Mouse (Mus musculus) Muller cell, postnatal 12 days (primary cell): ENCODE measurements around the gene Celsr1.
A peak's percentile ranks its signal among the peaks of the same experiment; 100 is the strongest.

Experiments
- DNase-seq: peaks from one replicate; pipeline ENCODE4 v3.0.0-alpha.2; 2015; ENCODE audit errors: inconsistent ontology term

Celsr1 gene

DNA sequence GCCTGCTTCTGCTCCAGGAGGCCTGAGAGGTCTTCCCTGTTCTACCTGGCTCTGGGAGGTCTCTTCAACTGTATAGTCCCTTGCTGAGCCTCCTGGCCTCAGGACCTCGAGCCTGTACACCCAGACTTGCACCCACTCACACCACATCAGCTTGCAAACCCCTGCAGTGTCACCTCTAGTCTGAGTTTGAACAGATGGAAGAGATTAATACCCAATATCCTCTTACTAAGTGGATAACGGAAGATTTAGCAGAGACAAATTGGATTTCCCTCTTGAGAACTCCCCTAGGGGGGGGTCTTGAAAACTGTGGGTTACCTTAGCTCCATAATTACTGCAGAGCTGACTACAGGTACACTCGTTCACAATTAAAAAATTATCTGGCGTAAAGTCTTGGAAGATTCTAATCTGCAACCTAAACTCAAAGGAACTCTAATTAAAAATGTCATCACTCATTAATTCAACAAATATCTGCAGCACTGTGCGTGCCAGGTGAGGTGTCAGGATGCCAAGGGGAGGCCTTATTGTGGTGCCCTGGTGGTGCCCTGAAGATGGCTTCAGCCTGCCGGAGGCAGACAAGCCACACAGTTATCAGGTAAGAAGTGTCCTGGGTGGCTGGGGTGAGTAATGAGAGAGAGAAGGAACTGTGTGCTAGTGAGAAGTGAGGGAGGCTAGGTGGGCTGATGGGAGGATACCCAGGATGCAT lies 38.5 kb downstream of the Celsr1 start:
- DNase-seq, result no peak

DNA sequence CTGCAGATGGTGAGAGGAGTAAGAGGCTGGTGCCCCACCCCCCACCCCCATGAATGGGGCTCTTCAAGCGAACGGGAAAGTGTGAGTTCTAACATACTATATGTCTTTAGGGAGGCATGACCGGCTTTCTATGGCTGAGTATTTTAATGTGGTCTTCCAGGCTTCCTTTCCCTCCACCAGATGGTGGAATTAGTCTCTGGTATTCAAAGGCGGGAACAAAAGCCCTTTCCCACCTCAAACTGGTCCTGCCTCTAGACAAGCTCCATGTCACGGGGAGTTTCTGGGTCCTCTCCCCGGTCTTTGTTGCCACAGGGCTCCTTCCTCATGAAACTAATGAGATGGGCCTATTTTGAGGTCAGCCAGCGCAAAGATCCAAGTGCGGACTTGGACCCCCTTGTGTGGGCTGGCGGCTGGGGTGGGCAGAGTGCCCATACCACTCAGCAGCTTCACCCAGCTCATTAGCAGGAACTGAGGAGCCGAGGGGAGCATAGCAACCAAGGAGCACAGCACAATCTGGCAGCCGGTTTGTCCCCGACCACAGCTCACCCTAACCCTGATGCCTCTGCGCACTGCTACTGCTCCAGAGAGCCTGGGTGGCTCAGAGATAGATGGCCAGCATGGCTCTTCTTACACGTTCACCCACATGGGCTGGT lies 39.5 kb downstream of the Celsr1 start:
- DNase-seq, result peak; percentile 75

DNA sequence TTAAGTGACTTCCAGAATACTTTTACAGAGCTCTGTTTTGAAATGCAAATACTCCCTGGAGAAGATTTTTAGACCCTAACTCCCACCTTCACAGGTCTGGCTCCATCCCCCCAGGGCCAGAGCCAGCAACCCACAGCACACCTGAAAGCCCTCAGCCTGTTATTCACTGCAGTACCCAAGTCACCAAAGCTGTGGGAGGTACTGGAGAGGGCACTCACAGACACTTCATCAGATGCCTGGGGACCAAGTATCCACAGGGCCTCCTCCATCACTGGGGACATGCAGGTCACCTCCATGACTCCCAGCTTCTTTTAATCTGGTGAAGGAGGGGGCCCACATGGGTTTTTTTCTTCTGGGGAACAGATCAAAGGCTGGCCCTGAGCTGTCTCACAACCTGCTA lies 40.2 kb downstream of the Celsr1 start:
- DNase-seq, result no peak

DNA sequence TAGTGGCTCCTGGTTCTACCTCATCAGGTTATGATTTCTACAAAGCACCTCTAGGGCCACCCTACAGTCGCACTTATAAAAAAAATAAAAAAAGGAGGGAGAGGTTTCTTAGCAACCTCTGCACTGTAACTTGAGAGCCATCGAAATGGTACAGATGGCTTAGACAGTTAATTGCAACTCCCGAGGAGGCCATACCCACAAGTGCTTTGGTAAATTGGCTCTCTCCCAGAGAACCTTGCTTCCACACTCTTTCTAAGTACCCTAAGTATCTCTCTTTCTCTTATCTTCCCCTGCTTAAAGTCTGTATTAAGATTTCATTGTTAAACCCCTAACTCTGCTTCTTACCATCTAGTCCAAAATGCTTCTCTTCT lies 41.5 kb downstream of the Celsr1 start:
- DNase-seq, result no peak

DNA sequence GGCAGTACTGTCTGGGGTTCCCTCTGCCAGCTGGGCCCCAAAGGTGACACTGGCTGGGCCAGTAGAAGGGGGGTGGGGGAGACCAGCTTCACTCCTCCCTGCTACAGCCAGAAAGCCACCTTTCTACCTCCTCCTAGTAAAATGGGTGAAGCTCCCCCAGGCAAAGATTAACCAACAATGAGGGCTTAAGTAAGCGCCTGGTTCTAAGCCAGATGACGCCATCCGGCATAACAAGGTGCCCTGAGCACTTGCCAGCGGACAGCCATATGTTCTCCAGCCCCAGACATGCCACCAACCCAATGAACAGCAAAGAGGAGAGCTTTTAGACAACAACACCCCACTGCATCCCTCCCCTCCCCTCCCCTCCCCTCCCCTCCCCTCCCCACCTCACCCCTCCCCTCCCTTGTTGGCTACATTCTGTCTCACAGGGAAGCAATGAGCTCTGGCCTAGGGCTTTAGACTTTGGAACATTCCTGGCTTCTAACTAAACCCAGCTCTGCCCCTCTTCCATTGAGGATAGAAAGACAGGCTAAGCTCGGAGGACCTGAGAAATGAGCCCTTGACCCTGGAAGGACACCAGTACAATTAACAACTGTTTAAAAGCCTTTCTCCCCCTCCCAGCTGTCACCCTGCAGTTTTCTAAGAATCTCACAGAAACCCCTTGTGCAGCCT lies 42.0 kb downstream of the Celsr1 start:
- DNase-seq, result no peak

DNA sequence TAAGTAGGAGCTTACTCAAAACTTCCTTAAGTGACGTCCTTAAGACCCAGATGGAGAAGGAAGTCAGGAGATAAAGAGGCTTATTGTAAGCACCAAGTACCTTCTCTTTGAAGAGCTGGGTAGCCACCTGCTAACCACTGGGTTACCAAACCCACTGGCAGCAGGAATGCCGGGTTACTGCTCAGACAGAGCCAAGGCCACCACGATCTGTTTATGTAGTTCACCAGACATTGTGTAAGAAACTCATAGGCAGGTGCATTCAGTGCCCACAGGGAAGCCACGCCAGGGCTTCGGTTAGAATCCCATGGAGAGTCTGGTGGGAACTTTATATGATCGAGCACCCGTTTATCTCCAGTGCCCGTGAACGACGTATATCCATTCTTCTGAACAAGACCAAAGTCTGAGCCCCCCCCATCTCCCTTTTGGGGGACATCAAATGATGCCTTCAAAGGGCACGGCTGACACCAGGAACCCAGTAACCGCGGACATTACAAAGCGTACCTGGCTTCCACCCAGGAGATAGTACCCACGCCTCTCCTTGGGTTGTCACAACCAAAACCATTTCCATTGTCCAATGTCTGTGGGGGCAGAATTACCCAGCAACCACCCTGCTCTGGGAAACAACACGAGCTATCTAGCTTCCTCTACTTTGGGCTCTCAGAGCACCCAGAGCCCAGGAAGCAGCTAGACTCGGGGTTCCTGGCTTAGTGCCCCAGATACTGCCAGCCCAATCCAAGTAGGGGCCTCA lies 42.7 kb downstream of the Celsr1 start:
- no peak for DNase-seq

DNA sequence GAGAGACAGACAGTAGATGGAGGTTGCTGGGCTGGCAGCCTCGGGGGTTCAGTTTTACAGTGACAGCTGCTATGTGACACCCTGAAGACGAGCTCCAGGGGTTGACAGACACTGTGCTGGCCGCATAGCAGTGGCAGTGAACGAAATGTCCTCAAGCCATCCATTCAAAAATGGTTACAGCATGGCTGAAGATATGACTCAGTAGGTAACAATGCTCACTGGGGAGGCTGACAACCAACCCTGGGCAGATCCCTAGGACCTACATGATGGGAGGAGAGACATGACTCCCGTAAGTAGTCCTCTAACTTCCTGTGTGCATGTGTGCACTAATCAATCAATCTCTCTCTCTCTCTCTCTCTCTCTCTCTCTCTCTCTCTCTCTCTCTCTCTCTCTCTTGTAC lies 45.7 kb downstream of the Celsr1 start:
- no peak for DNase-seq

DNA sequence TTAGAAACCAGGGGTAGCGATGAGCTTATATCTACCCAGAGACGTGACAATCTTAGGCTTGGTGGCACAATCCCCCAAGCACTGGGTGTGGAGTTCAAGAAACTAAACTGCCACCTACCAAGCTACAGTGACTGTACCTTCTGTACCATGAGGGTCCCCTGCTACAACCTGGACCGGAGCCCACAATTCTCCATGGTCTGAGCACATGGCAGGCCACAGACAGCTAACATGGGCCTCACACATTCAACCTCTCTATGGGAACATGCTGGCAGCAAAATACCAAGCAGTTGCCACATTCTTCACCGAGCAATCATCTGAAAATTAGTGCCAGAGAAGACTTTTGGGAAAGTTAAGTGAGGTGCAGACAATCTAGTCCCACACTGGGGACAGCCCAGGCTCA lies 47.4 kb downstream of the Celsr1 start:
- no peak for DNase-seq

DNA sequence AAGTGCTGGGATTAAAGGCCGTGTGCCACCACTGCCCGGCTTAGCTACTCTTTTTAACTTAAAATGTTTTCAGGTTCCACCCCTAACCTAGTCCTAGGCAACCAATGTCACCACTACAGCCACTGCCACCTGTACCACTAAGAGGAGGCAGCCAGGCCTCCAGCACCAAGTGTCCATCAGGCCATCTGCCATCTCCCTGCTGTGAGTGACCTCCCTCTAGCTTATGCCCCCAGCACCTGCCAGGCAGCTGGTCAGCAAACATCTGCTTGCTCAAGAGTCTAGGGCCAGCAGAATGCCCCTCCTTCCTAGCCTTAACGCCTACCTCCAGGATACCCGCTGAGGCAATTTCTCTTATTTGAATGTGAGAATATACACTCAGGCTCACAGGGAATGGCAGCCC lies 48.0 kb downstream of the Celsr1 start:
- DNase-seq, result no peak

DNA sequence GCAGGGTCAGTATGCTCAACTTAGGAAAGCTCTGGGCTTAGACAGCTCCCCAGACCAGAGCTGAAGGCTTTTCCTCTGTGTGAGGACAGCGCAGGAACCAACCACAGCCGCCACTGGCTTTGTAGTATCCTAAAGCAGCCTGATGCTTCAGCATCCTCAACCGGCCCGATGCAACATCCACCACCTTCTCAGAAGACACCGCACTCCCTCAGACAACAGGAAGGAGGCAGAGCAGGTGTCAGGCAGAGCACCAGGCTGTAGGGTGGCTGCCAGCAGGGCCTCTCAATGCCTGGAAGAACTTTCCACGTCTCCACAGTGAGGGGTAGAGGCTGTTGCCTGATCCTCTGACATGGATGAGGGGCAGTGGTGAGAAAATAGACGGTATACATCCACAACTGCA lies 50.4 kb downstream of the Celsr1 start:
- DNase-seq, result no peak

DNA sequence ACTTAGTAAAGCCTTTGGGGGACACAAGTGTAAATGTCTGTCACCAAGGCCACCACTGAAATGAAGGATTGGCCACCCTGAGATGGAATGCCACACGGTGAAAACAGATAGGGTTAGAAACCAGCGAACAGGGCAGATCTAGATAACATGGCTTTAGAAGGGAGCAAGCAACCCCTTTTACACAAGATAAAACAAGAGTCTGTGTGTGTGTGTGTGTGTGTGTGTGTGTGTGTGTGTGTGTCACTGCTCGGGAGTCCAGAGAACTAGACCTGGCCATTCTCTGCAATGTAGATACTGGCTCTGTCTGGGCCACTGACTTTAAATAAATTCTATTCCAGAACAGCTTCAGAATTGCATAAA lies 51.2 kb downstream of the Celsr1 start:
- DNase-seq, result no peak

DNA sequence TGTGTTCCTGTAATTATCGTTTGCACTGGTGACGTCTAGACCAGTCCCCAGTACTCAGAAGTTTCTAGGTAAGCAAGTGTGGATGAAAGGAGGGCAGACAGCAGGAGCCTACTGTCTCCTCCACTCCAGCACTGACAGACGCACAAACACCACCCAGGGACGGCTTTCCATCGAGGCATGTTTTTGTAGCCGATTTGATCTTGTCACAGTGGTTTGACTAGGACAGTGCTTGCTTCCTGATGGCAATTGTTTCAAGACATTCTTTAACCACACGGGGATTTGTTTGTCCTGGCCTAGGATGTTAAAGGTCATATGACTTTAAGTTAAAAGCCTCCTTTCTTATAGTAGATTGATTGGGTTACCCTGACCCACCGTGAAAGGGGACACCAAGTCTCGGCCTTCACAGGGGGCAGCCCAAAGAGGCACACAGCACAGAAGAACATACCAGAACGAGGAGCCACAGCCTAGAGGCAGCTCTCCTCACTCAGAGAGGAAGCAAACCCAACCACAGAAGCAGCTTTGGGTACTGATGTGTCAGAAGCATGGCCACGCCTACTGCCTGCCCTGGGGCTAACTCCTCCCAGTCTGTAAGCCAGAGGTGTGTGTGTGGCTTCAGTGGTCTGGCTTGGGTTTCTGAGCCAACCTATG lies 51.7 kb downstream of the Celsr1 start:
- DNase-seq, result no peak

DNA sequence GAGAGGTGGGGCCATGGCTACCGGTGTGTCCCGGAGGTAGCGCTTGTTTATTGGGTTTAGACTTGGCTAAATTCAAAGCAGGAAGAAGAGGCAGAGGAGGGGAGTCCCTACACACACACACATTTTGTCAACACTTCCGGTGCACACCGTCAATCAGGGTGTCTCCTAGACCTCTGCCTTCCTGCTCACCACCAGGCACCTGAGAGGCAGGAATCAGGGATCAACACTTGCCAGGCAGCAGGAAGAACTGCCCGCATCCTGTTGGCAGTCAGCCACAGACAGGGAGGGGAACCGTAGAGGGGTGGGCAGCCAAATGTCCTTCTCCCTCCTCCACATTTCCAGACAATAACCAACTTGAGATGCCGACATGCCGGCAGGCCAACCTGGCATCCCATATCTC lies 56.5 kb downstream of the Celsr1 start:
- DNase-seq, result no peak

DNA sequence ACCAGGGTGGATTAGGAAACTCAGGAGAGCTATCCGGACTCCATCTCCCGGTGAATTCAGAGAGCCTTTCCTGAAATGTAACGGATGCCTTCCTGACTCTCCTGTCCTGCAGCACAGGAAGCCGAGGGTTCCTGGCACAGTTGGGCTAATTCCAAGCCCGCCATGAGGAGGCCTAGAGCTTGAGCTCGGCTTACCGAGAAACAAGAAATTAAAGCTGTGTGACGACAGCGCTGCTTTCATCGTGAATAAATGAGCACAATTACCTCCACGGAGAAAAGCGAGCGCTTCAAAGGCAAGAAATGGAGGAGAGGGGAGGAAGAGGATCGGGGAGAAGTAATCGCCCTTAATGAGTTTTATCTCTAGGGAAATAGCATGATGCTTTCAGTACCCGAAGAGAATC lies 57.8 kb downstream of the Celsr1 start:
- no peak for DNase-seq

DNA sequence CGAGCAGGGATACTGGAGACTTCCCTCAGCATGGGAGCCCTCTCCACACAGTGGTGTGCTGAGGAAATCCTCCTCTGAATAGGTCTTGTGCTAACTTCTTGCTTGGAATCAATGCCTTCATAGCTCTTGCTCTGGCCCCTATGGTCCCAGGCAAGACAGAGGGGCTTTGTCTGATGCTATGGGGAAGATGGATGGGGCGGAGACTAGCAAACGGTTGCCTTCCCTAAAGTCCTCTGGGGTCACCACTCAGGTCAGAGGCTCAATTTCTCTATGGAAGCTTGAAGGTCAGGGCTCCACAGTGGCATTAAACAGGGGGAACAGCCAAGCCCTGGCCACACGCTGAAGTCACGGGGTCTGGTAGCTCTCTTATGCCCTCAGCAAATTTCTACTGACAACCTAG lies 62.0 kb downstream of the Celsr1 start:
- DNase-seq, result no peak

DNA sequence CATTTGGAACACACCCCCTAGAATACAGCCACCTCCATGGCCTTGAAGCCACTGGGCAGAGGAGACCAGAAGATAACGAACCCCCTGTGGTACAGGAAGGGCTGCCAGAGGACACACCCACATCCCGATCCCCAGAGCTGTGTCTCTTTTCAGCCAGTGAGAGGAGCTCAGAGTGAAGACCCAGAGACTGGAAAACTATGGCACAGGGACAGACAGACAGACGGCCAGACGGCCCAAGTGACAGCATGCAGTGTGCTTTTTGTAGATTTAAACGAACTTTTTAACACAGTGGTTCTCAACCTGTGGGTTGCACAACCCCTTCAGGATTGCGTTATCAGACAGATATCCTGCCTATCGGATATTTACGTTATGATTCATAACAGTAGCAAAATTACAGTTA lies 63.1 kb downstream of the Celsr1 start:
- no peak for DNase-seq

DNA sequence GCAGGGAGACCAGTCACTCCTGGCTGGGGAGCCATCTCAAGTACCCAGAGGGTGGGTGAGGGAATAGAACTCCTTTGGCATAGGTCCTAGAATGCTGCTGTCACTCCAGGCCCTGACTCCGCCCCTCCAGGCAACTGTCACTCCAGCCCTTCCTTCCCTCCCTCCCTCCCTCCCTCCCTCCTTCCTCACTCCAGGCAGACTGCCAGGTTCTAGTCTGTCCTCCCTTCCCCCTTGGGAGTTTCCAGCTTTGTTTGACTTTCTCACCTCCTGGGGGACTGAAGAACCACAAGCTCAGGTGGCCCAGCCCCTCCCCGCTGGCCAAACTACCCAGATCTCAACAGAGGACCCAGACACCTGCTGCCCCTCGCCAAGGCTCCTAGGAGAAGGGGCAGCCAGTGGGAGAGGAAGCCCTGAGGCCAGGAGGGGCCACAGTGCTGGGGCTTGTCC lies 63.8 kb downstream of the Celsr1 start:
- DNase-seq, result peak; percentile 36

DNA sequence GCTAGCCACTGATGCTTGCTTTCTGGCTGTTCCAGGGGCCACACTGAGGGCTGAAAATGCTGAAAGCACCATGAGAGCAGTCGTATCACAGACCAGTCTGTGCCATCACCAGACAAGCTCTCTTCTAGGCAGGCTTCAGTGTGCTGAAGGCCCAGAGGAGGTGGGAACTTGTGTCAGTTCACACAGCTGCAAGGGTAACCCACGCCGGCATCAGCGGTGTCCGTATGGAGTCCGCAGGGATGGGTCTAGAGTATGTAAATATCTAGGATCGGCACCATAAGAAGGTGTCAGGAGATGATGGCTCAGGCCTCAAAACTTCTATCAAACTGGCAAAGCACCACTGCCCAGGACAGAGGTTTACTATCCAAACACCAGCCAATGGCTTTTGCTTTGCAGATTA lies 64.3 kb downstream of the Celsr1 start:
- no peak for DNase-seq

DNA sequence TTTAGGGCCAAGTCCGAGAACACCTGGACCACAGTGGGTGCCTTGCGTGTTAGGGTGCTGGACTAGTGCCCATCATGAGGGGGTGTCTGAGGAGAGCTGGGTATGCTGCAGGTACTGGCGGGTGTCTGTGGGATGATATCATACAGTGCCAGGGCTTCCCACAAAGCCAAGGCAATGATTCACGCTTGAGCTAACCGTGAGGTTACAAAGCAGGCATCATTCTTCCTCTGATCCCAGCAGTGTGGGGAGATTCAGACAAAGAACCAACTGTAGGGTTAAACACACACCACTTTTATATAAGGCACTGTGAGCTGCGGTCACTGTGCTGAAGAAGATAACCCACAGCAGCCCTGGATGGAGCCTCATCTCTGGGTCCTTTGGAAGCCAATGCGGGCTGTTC lies 67.5 kb downstream of the Celsr1 start:
- DNase-seq, result no peak

DNA sequence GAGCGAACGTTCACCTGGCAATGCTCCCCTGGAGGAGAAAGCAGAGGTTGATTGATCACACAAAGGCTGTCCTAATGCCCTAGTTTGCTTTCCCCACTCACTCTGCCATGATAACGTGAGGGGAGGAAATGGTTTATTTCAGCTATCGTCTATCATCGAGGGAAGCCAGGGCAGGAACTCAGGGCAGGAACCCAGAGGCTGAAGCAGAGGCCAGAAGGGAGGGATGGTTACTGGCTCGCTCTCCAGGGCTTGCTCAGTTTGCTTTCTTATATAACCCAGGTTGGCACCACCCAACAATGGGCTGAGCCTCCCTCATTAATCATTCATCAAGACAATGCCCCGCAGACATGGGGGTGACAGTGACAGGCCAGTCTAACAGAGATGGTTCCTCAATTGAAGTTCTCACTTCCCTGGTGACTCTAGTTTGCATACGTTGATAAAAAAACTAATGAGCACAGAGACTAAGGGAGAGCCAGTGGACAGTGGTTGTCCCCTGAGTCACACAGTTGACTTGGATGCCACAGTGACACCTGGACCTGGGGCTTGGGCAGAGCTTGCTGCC lies 70.2 kb downstream of the Celsr1 start:
- DNase-seq, result no peak

DNA sequence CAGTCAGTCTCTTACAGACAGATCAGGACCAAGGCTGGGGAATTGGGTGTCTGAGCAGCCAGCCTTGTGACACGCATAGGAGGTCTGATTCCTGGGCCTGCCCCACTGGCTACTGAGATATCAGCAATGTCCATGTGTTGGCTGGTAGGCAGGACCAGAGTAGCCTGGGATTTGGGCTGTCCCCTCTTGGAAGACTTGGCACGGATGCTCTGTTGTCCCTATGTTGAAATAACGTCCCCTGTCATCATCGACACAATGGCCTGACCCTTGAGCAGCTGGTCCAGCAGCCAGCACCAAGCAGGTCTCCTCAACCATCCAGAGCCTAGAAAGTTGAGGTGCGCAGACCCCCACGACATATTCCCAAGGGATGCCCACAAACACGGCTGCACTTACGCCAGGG lies 70.9 kb downstream of the Celsr1 start:
- no peak for DNase-seq

DNA sequence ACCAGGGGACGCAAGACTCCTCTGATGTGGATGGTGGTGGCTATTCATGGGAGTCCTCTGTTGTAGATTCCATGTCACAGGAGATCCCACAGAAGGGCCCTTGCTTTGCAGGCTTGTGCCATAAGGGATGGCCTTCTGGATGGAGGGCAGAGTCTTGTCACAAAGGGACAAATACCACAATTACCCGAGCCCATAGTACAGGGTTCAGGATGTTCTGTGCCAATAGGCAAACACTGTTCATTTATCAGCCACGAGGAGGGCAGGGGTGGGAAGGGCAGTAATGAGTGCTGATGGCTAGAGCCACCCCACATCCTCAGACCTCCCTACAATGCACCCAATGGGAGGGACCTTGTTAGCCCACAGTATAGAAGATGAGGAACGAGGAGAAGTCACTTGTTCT lies 71.9 kb downstream of the Celsr1 start:
- no peak for DNase-seq
